Mouse (Mus musculus): ENCODE data around the gene Ramp3. TPM values are rescaled to one million over a fixed set of nuclear protein-coding genes. Genes with fewer than 3 reads are reported as not detected.

Ramp3 gene
- total RNA-seq, 2 experiments from 2014 or later: not detected

DNA sequence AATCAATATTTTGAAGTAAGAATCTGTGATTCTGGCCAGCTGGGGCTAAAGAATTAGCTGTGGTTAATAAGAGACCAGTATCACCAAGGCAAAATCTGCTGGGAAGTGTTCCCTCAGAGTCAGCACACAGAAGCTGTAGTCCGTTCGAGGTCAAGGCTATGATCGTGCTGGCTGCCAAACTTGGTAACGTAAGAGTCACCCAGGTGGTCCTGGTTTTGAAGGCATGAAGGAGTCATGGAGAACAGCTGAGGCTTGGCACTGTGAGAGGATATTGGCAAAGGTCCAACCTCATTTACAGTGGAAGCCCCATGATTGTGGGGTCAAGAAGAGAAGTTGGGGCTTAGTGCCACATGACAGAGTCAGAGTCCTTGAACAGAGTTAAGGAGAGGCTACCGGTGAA is 68.6 kb downstream of the Ramp3 start:
- ATAC-seq (replicated peaks; ENCODE audit: poor library complexity): no peak

Other genes with a start within 250 kb of the Ramp3 start
- gene Ppia, start 243.1 kb upstream of the Ramp3 start, total RNA-seq (2015): 5,512 and 5,729 TPM in 2 replicates
- 1,825 and 2,581 TPM in 2 replicates for gene Ppia, start 243.1 kb upstream of the Ramp3 start, total RNA-seq (2017)
- 174 and 176 TPM in 2 replicates for gene H2afv, start 214.1 kb upstream of the Ramp3 start, total RNA-seq (2015)
- 134 and 144 TPM in 2 replicates for gene H2afv, start 214.1 kb upstream of the Ramp3 start, total RNA-seq (2017)
- gene Purb, start 182.6 kb upstream of the Ramp3 start, total RNA-seq (2015): 51.3 and 53.0 TPM in 2 replicates
- gene Purb, start 182.6 kb upstream of the Ramp3 start, total RNA-seq (2017): 38.3 and 40.5 TPM in 2 replicates
- 39.1 and 43.8 TPM in 2 replicates for gene Myo1g, start 137.6 kb upstream of the Ramp3 start, total RNA-seq (2015)
- gene Myo1g, start 137.6 kb upstream of the Ramp3 start, total RNA-seq (2017): 47.1 and 49.6 TPM in 2 replicates
- 18.3 and 22.7 TPM in 2 replicates for gene Ccm2, start 111.6 kb upstream of the Ramp3 start, total RNA-seq (2015)
- 43.6 TPM in 2 replicates for gene Ccm2, start 111.6 kb upstream of the Ramp3 start, total RNA-seq (2017)
- gene Nacad, start 52.5 kb upstream of the Ramp3 start, total RNA-seq (2015): not detected in 2 replicates
- not detected in 2 replicates for gene Nacad, start 52.5 kb upstream of the Ramp3 start, total RNA-seq (2017)
- gene Tbrg4, start 32.5 kb upstream of the Ramp3 start, total RNA-seq (2015): 46.2 and 58.3 TPM in 2 replicates
- gene Tbrg4, start 32.5 kb upstream of the Ramp3 start, total RNA-seq (2017): 36.7 and 52.1 TPM in 2 replicates
- not detected in 2 replicates for gene Wap, start 19.9 kb upstream of the Ramp3 start, total RNA-seq (2015)
- not detected in 2 replicates for gene Wap, start 19.9 kb upstream of the Ramp3 start, total RNA-seq (2017)
- not detected in 2 replicates for gene Gm11983, start 179.1 kb downstream of the Ramp3 start, total RNA-seq (2015)
- gene Gm11983, start 179.1 kb downstream of the Ramp3 start, total RNA-seq (2017): not detected in 2 replicates

All from megakaryocyte progenitor cell, adult 5-6 weeks (primary cell).